ENCODE assay signal across 15 mouse cellular contexts in the genomic region with DNA sequence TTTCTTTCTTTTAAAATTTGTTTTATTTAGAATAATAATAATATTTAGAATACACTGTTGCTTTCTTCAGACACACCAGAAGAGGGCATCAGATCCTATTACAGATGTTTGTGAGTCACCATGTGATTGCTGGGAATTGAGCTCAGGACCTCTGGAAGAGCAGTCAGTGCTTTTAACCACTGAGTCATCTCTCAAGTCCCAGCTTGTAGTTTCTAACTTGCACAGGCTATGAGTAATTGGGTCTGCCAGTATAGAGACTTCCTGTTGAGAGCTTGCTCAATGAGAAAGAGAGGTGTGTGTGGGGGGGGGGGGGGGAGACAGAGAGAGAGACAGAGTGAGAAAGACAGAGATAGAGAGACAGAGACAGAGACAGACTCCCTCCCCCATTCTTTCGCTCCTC. TPM values are rescaled to one million over a fixed set of nuclear protein-coding genes. Genes with fewer than 3 reads are reported as not detected.
A peak's percentile ranks its signal among the peaks of the same experiment; 100 is the strongest.
DNase-seq lines count a peak whose midpoint lies in the region; ATAC-seq lines count a peak whose summit lies in the region.
"Had no signal": no experiment of that assay in that cellular context is flagged by ENCODE, and none has a peak within 500 bp of the region (broad histone marks: within the 10 kb centered on the region; RNA-seq: fewer than 3 reads in every experiment).

No protein-coding gene starts in this region.

- H3K27ac ChIP-seq in heart, embryonic 13.5 days (replicated peaks): no peak overlapping the region
- no peak overlapping the region for H3K27ac ChIP-seq in forebrain, embryonic 13.5 days
- H3K27ac ChIP-seq in neural tube, embryonic 15.5 days (replicated peaks): no peak overlapping the region
- H3K27ac ChIP-seq: forebrain, embryonic 10.5 days; limb, embryonic 15.5 days; midbrain, embryonic 15.5 days had no signal

- H3K27me3 ChIP-seq in heart, embryonic 13.5 days (replicated peaks): no peaks in the 10 kb centered on the region
- peaks cover 7% of the 10 kb centered on the region; the same call in 1 of the 2 replicates for H3K27me3 ChIP-seq in forebrain, embryonic 13.5 days
- H3K27me3 ChIP-seq in neural tube, embryonic 15.5 days (replicated peaks): 0 out of 2 replicates have a peak, but pooled peaks cover 6% of the 10 kb centered on the region
- H3K27me3 ChIP-seq: midbrain, embryonic 15.5 days had no signal

- peak overlapping the region; percentile 65 for H3K4me2 ChIP-seq in heart, embryonic 13.5 days
- H3K4me2 ChIP-seq in forebrain, embryonic 13.5 days: no peak overlapping the region
- no peak overlapping the region for H3K4me2 ChIP-seq in neural tube, embryonic 15.5 days

- no peaks in the 10 kb centered on the region for H3K36me3 ChIP-seq in heart, embryonic 13.5 days
- H3K36me3 ChIP-seq in forebrain, embryonic 13.5 days (ENCODE audit: poor library complexity, severe bottlenecking): no peaks in the 10 kb centered on the region
- no peaks in the 10 kb centered on the region for H3K36me3 ChIP-seq in neural tube, embryonic 15.5 days
- H3K36me3 ChIP-seq: forebrain, embryonic 10.5 days; limb, embryonic 15.5 days; midbrain, embryonic 15.5 days had no signal

- WGBS in heart, embryonic 13.5 days: 14% methylated on average over 1 of the region's 1 CpGs
- WGBS in forebrain, embryonic 13.5 days: 71% methylated on average over 1 of the region's 1 CpGs
- WGBS in neural tube, embryonic 15.5 days: 91% methylated on average over 1 of the region's 1 CpGs

- DNase-seq in heart, adult 9 months (ENCODE audit: low spot score in 2 of 2): no peak
- DNase-seq in 416B (ENCODE audit: low read depth): peak; percentile 90
- DNase-seq in NIH3T3 (ENCODE audit: low read depth): peak; percentile 63
- DNase-seq in cerebellum, postnatal 10 days: no peak
- DNase-seq: cerebellum, postnatal 14 days; kidney, adult 8-10 months; lung, postnatal 14 days; right cerebral cortex, adult 18-20 months had no signal

- no peak overlapping the region for H3K4me3 ChIP-seq in heart, embryonic 13.5 days
- no peak overlapping the region for H3K4me3 ChIP-seq in forebrain, embryonic 13.5 days
- H3K4me3 ChIP-seq in neural tube, embryonic 15.5 days (replicated peaks): no peak overlapping the region
- H3K4me3 ChIP-seq: midbrain, embryonic 15.5 days had no signal

- H3K4me1 ChIP-seq in heart, embryonic 13.5 days: no peaks in the 10 kb centered on the region; the same call in 1 of the 2 replicates
- no peaks in the 10 kb centered on the region for H3K4me1 ChIP-seq in forebrain, embryonic 13.5 days
- H3K4me1 ChIP-seq in neural tube, embryonic 15.5 days: no peaks in the 10 kb centered on the region
- H3K4me1 ChIP-seq: limb, embryonic 15.5 days; midbrain, embryonic 15.5 days had no signal

- no peak for ATAC-seq in heart, embryonic 13.5 days (ENCODE audit: extremely low read depth, insufficient number of reproducible peaks, low FRiP score, low TSS enrichment)
- peak; percentile 63 for ATAC-seq in megakaryocyte, adult 5-6 weeks (ENCODE audit: poor library complexity, severe bottlenecking)
- ATAC-seq in forebrain, embryonic 13.5 days: no peak
- no peak for ATAC-seq in neural tube, embryonic 15.5 days (ENCODE audit: low FRiP score)
- ATAC-seq: midbrain, embryonic 15.5 days had no signal

- no peaks in the 10 kb centered on the region for H3K9me3 ChIP-seq in heart, embryonic 13.5 days
- no peaks in the 10 kb centered on the region for H3K9me3 ChIP-seq in forebrain, embryonic 13.5 days (replicated peaks)
- no peaks in the 10 kb centered on the region for H3K9me3 ChIP-seq in neural tube, embryonic 15.5 days (replicated peaks)
- H3K9me3 ChIP-seq: forebrain, embryonic 10.5 days; limb, embryonic 15.5 days; midbrain, embryonic 15.5 days had no signal

- no peak overlapping the region for H3K9ac ChIP-seq in heart, embryonic 13.5 days
- no peak overlapping the region for H3K9ac ChIP-seq in forebrain, embryonic 13.5 days
- no peak overlapping the region for H3K9ac ChIP-seq in neural tube, embryonic 15.5 days (replicated peaks)
- H3K9ac ChIP-seq: limb, embryonic 15.5 days; midbrain, embryonic 15.5 days had no signal

RNA-seq across cellular contexts. Expression of a gene that starts 18.5 kb away (rescaled TPM):
- 0.31 and 0.32 TPM in 2 replicates for polyA plus RNA-seq in heart, embryonic 13.5 days (2015; fragmentation: Nextera tagmentation; extraction: Ambion mirVana)
- 59.7 and 60.5 TPM in 2 replicates for total RNA-seq in megakaryocyte, adult 5-6 weeks (2015)
- total RNA-seq in megakaryocyte, adult 5-6 weeks (2017): 68.3 and 68.6 TPM in 2 replicates
- polyA plus RNA-seq in forebrain, embryonic 13.5 days (2015; fragmentation: Nextera tagmentation; extraction: Ambion mirVana): 0.09 and 0.17 TPM in 2 replicates
- polyA plus RNA-seq in neural tube, embryonic 15.5 days (2015; fragmentation: Nextera tagmentation; extraction: Ambion mirVana): 0.22 and 1.4 TPM in 2 replicates

RNA-seq across cellular contexts. Expression of a gene that starts 25.8 kb away (rescaled TPM):
- 3.6 and 4.0 TPM in 2 replicates for polyA plus RNA-seq in heart, embryonic 13.5 days (2015; fragmentation: Nextera tagmentation; extraction: Ambion mirVana)
- total RNA-seq in megakaryocyte, adult 5-6 weeks (2015): 344 and 362 TPM in 2 replicates
- total RNA-seq in megakaryocyte, adult 5-6 weeks (2017): 890 and 968 TPM in 2 replicates
- 0.28 and 0.61 TPM in 2 replicates for polyA plus RNA-seq in forebrain, embryonic 13.5 days (2015; fragmentation: Nextera tagmentation; extraction: Ambion mirVana)
- 2.0 and 7.0 TPM in 2 replicates for polyA plus RNA-seq in neural tube, embryonic 15.5 days (2015; fragmentation: Nextera tagmentation; extraction: Ambion mirVana)

RNA-seq across cellular contexts. Expression of a gene that starts 47.5 kb away (rescaled TPM):
- polyA plus RNA-seq in heart, embryonic 13.5 days (2015; fragmentation: Nextera tagmentation; extraction: Ambion mirVana): 12.9 and 14.5 TPM in 2 replicates
- total RNA-seq in megakaryocyte, adult 5-6 weeks (2015): 39.4 and 40.0 TPM in 2 replicates
- 39.5 and 40.9 TPM in 2 replicates for total RNA-seq in megakaryocyte, adult 5-6 weeks (2017)
- polyA plus RNA-seq in forebrain, embryonic 13.5 days (2015; fragmentation: Nextera tagmentation; extraction: Ambion mirVana): 9.3 and 10.2 TPM in 2 replicates
- 1.7 and 5.6 TPM in 2 replicates for polyA plus RNA-seq in neural tube, embryonic 15.5 days (2015; fragmentation: Nextera tagmentation; extraction: Ambion mirVana)

Comparison
In these comparisons a context has a peak if more than half of its experiments do, and no peak if none do; other contexts are left out.
1. DNase-seq: peak in 416B (single experiment) and NIH3T3 (single experiment); none in heart, adult 9 months (0 of 2) and cerebellum, postnatal 10 days (0 of 2).